Mouse (Mus musculus) spleen, postnatal 14 days (tissue): ENCODE data around the gene Ift20.
"Not testable (repeated sequence)": the region's sequence is repeated elsewhere in the genome, so short reads cannot be mapped to it uniquely, and the experiment has no call there.

ENCODE experiments used
- DNase-seq, 2 experiments: peaks; one replicate each; pipeline ENCODE4 v3.0.0; 2021 to 2022; ENCODE audit warnings: low spot score in 2 of 2

The Ift20 gene

DNA sequence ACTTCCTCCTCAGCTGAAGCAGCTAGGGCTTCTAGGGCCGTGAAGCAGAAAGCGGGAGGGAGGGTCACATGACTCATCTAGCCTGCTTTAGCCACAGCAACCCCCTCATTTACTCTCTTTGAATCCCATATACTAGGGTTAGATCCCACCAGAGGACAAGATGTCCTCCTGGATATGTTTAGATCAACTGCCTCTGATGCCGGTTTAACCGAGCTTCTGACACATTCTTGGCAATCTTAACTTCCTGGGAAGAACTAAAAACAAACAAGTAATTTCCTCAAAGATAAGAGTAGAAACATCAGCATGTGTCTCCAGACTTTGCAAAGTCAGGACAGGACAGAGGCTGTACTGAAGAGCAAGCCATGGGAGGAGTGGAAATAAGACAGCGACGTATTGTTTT lies 30.6 kb downstream of the Ift20 start:
- no peak for DNase-seq

DNA sequence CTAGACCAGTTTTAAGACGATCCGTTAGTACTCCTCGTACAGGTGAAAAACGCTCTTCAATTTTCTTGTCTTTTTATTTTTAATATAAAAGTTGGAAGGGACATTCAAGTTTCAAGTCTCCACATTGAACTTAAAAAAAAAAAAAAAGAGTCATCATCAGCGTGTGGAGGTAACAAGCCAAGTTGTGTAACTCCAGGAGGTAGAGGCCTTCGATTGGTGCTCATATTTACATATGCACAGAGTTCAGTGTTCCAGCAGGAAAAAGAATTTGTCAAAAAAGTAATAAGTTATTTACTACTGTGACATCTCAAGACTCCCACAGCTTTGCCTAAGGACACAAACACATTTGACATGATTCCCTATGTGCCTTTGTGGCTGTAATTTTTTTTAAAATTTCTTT lies 31.5 kb downstream of the Ift20 start:
- no peak for DNase-seq

DNA sequence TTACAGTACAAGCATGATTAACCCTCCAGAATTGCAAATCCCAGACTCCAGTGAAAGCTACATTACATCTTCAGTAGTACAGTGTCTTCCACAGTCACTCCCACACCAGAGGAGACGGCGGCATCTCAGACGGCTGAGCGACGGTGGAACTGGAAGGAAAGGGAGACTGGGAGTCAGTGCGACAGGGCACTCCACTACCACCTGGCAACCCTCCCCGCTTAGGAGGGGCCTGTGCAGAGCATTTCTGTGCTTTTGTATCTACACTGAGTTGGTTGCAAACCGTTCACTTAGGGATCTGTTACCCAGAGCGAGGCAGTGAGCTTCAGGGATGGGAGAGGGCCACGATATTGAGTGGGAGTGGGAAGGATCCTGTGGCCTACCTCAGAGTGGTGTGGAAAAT lies 32.7 kb downstream of the Ift20 start:
- no peak for DNase-seq

DNA sequence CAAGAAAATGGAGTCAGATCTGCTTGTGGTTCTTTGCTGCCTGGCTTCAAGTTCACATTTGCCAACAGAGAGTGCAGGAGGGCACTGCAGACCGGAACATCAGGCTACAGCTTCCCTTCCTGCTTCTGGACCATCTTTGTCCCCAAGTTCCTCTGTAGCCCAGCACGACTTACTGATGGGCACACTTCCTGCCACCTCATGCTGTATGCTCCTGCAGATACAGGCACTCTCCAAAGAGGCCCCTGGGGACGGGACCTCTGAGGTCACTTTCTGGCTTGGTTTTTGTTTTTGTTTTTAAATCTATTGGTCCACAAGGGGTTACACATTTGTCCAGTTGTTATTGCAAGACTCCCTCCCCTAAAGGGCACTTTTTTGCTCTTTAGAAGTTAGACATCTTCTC lies 33.6 kb downstream of the Ift20 start:
- DNase-seq: no peak

DNA sequence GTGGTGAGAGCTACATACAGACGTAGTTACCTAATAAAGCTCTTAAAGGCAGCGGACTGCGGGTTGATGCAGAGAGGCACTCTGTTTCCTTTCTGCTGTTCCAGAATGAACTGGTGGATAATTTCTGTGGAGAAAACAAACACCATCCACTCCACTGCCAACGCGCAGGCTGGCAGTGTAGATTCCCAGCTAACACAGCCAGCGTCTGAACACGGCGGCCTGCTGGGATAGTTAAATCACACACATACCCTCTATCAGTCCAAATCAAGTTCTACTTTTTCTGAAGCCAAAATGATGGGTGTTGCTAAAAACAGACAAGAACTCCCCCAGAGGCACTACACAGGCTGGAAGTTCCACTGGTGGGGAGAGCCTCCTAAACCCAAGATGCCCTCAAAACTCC lies 35.3 kb downstream of the Ift20 start:
- no peak for DNase-seq

DNA sequence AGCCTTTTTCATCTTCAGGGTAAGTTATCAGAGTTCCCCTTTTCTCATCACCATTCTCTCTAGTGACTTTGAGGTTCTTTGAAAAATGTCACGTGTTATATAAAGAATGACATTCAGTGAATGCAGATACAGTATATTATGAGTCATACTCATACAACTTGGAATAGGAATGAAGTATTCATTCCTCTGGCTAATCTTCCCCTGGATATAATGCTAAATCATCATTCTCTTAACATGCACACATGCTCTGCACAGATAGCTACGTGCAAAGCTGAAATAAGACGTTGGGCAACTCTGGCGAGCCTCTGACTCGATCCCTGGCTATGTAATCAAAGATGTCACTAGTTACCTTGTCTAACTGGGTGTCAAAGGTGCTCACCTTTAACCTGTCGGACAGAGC lies 35.7 kb downstream of the Ift20 start:
- DNase-seq: no peak

DNA sequence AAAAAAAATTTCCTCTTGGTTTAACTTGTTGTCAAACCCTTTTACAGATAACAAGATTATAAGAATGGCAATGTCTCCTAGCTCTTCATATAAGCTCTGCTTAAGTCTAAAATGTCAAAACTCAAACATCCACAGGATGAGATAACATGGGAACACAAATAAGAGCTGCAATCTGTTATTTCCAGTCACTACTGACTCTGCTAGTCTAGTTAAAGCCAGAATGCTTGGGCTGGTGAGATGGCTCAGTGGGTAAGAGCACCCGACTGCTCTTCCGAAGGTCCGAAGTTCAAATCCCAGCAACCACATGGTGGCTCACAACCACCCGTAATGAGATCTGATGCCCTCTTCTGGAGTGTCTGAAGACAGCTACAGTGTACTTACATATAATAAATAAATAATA lies 37.9 kb downstream of the Ift20 start:
- not testable (repeated sequence) for DNase-seq

DNA sequence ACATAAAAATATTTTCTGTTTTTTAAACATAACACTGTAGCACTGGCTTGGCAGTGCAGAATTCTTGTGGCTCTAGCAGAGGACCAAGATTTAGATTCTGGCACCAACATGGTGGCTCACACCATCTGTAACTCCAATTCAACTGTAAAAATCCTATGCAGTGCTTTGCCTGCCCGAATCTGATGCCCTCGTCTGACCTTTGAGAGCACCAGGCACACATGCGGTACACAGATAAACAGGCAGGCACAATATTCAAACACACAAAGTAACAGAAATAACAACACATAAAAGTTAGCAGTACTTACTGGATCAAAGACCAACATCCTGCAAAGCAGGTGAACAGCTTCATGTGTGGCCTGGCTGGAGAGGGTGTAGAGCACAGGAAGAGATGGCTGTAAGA lies 38.4 kb downstream of the Ift20 start:
- no peak for DNase-seq

DNA sequence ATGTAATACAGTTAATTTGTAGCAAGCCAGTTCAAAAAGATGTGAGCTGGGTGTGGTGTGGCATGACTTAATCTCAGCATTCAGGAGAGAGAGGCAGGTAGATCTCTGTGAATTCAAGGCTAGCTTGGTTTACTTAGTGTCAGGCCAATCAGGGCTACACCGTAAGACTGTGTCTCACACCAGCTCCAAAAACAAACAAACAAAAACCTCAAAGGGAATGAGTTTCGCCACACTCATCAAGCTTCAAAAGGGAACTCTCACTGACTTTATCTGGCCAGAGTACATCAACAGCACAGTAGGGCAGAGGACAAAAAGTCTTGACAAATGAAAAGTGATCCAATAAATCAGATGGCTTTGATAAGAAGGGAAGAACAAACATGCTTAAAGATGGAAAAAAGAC lies 38.8 kb downstream of the Ift20 start:
- no peak for DNase-seq

DNA sequence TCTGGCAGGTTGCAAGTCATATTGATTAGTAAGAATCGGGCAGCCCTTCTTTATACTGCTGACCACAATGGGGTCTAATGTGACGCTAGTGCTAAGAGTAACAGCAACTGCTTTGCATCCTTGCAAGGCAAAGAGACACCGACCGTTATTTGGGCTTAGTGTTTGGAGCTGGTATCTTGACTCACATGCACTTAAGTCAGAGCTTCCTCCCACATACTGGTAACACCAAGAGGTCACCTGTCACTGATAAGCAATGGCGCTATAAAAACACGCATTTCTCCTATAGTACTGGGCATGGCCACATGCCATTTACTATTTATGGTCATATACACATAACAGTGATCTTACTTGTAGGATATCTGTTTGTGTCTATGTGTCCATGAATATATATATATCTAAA lies 46.7 kb downstream of the Ift20 start:
- no peak for DNase-seq

DNA sequence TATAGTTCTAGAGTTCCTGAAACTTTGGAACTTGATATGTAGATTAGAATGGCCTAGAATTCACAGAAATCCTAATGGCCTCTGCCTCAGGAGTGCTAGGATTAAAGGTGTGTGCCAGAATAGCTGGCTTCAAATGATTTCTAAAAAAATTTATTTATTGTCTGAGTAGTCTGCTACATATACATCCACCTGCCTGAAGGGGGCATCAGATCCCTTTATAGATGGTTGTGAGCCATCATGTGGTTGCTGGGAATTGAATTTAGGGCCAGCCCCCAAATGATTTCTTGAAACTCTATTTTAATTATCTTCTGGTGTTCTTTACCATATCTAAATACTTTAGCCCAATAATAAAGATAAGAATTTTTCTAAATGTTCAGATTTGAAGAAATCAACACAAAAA lies 49.9 kb downstream of the Ift20 start:
- DNase-seq: no peak

DNA sequence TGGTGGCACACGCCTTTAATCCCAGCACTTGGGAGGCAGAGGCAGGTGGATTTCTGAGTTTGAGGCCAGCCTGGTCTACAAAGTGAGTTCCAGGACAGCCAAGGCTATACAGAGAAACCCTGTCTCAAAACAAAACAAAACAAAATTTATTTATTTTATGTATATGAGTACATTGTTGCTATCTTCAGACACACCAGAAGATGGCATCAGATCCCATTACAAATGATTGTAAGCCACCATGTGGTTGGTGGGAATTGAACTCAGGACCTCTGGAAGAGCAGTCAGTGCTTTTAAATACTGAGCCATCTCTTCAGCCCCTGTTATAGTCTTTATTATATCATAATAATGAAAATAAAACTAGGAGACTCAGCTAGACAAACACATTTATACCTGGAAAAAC lies 51.5 kb downstream of the Ift20 start:
- DNase-seq: not testable (repeated sequence)
